Mouse (Mus musculus) kidney, adult 10 weeks (tissue): ENCODE measurements around the gene Il3ra. TPM values are rescaled to one million over a fixed set of nuclear protein-coding genes. Genes with fewer than 3 reads are reported as not detected.

Experiments
- polyA plus RNA-seq: library from polyadenylated mRNA; stranded (reverse); fragments of 350-450 nt; fragmentation: Illumina TruSeq; extraction: RNeasy Lipid Tissue Mini Kit (QIAGEN cat#74804); gene quantifications from one replicate; pipeline ENCODE4 v1.2.3, GENCODE M21; 2014; ENCODE audit warnings: low read depth, low replicate concordance

The Il3ra gene
- not detected for polyA plus RNA-seq

DNA sequence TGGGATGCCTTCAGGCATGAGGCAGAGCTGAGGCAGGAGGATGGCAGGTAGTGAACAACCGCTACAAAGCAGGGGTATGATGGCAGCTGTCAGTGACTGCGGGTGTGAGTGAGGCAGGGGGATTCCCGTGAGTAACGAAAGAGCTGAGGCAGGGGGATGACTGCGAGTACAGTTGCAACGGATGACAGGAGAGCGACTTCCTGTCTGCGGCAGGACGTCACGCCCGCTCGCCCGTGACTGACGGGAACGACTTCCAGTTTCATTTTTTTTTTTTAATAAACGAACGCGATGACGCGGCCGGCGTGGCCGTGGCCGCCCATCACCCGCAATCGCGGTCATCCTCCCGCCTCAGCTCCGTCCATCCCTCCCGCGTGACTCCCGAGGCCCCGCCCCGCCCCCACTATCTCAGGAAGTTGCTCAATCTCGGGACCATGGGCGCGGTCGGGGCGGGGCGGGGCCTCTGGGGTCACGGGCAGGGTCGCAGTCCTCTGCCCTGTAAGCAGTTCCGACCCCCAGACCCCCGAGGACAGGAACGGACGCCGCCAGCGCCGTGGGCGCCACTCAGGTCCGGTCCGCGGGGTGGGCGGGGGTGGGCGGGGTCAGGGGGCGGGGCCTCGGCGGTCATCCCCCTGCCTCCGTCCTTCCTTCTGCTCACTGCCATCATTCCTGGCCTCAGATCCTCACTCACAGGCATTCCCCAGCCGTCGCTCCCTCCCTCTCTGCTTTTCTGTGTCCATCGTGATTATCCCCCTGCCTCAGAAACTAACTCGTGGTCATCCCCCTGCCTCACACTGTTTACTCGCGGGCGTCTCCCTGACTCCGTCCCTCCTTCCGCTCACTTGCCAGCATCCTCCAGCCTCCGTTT lies at the start of gene Il3ra:
Il3ra (plus strand) TSS at position 328 of the 865 bp plus-strand sequence.

DNA sequence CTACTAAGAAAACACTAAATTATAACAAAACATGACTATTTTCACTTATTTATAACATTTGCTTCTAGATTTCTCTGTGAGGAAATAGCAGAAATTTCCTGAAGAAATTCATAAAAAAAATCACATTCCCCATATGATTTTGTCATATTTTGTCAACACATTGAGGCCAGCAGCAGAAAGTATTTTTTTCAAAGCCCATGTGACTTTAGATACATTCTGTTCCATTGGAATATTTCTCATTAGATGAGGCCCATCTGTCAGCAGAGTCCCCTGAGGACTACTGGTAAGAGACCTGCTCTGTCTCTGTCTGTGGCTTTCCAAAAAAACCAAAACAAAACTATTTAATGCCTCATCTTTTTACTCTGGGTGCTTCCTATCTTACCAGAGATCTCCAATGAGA lies 23.5 kb upstream of the Il3ra start, which contains the start of gene Olfr31:
Olfr31 (plus strand) TSS at position 301 of the 400 bp plus-strand sequence.

GRCm38 (mm10) chr14:14400998-14401397 lies 54.9 kb downstream of the Il3ra start, which contains the start of gene Olfr721-ps1:
TSS of gene Olfr721-ps1 (plus strand) at chr14:14401298.

Other genes starting within 250 kb of the Il3ra start
- gene Psmd6, start 225.3 kb upstream of the Il3ra start, polyA plus RNA-seq, result 184 TPM
- gene Olfr720, start 159.4 kb upstream of the Il3ra start, polyA plus RNA-seq, result not detected
- gene Olfr31, start 23.4 kb upstream of the Il3ra start, polyA plus RNA-seq, result not detected
- gene Olfr721-ps1, start 55.0 kb downstream of the Il3ra start, polyA plus RNA-seq, result not detected